ENCODE assay signal across 19 mouse cellular contexts in the genomic region with DNA sequence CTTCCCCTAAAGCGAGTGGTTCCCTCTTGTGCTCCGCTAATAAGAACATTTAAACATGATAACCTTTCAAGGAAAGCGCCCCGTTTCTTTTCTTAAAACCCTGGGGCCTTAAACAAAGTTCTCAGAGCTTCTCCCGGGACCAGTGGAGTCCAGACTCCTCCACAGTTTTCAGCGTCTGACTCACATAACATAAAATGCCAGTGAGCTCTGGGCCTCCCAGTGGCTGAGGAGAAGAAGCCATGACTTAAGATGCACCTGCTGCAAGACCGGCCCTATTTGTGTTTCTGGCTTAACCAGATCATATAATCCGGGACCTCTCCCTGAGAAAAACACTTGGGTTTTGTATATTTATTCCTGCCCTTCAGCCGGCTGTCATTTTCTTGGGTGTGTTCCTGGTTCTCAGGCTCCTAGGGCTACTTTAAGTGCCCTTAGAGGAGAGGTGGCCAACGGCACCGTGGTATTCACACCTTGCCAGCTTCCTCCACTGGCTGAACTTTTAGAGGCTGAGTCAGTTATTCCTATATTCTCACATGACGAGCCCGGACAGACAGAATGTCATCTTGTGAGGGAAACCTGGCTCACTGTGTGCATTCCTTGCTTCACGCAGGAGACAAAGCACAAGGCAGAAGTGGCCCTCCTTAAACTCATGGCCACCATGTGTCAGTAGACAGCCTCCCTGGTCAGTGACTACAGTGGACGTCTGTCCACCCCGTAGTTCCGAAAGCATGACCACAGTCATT. TPM values are rescaled to one million over a fixed set of nuclear protein-coding genes. Genes with fewer than 3 reads are reported as not detected.
"Had no signal": no experiment of that assay in that cellular context is flagged by ENCODE, and none has a peak within 500 bp of the region (broad histone marks: within the 10 kb centered on the region; RNA-seq: fewer than 3 reads in every experiment).

No protein-coding gene starts in this region.

- H3K27ac ChIP-seq: limb, embryonic 10.5 days; liver, embryonic 12.5 days; midbrain, embryonic 12.5 days had no signal

- H3K27me3 ChIP-seq: liver, embryonic 12.5 days; midbrain, embryonic 12.5 days had no signal

- H3K4me3 ChIP-seq: limb, embryonic 10.5 days; liver, embryonic 12.5 days; midbrain, embryonic 12.5 days had no signal

- H3K4me1 ChIP-seq: midbrain, embryonic 12.5 days had no signal

- ATAC-seq: liver, embryonic 12.5 days; midbrain, embryonic 16.5 days had no signal

- H3K4me2 ChIP-seq: liver, embryonic 12.5 days; lung, embryonic 14.5 days; midbrain, embryonic 12.5 days had no signal

- H3K9ac ChIP-seq: liver, embryonic 12.5 days; lung, embryonic 14.5 days; midbrain, embryonic 12.5 days had no signal

- DNase-seq: kidney, adult 9 months; kidney, postnatal 10 days; lung, embryonic 14.5 days; right cerebral cortex, postnatal 25 days; thymus, adult 18-20 months; thymus, postnatal 14 days had no signal

- H3K9me3 ChIP-seq: limb, embryonic 10.5 days; liver, embryonic 12.5 days; midbrain, embryonic 12.5 days had no signal

- H3K36me3 ChIP-seq: limb, embryonic 10.5 days; liver, embryonic 12.5 days; midbrain, embryonic 12.5 days had no signal

RNA-seq across cellular contexts. Expression of a gene that starts 12.8 kb away (rescaled TPM):
- total RNA-seq: megakaryocyte-erythroid progenitor cell, adult 5-6 weeks had no signal
- polyA plus RNA-seq: liver, embryonic 12.5 days had no signal

RNA-seq across cellular contexts. Expression of a gene that starts 26.5 kb away (rescaled TPM):
- total RNA-seq: layer of hippocampus, adult 8-10 months; layer of hippocampus, postnatal 14 days; left cerebral cortex, adult 18-20 months; left cerebral cortex, postnatal 14 days; megakaryocyte-erythroid progenitor cell, adult 5-6 weeks had no signal
- polyA plus RNA-seq: large intestine, adult 2 months; limb, embryonic 10.5 days; limb, embryonic 14.5 days; liver, embryonic 12.5 days; liver, embryonic 16.5 days; lung, embryonic 14.5 days; midbrain, embryonic 12.5 days; midbrain, embryonic 16.5 days; neural tube, embryonic 14.5 days had no signal

RNA-seq across cellular contexts. Expression of a gene that starts 46.3 kb away (rescaled TPM):
- total RNA-seq: left cerebral cortex, adult 18-20 months; left cerebral cortex, postnatal 14 days; megakaryocyte-erythroid progenitor cell, adult 5-6 weeks had no signal
- polyA plus RNA-seq: limb, embryonic 10.5 days; liver, embryonic 12.5 days; liver, embryonic 16.5 days; midbrain, embryonic 12.5 days; midbrain, embryonic 16.5 days; neural tube, embryonic 14.5 days had no signal
